Mouse (Mus musculus) MEL (cell line): ENCODE measurements around the gene Ung. TPM values are rescaled to one million over a fixed set of nuclear protein-coding genes. Genes with fewer than 3 reads are reported as not detected.

Experiments
- DNase-seq: peaks from one replicate; pipeline ENCODE4 v3.0.0; 2011; ENCODE audit warnings: low read depth, low spot score
- H3K27ac ChIP-seq: 2 replicates; pipeline ENCODE4 v1.5.1; 2012; ENCODE audit warnings: low read depth, mild to moderate bottlenecking, control low read depth, low read length, moderate library complexity; ENCODE audit not compliant: control insufficient read depth
- H3K27me3 ChIP-seq, 2 experiments: fragments of 150-350 bp in 1 of 2; sonication (generic) in 1 of 2; 2 replicates each; pipeline ENCODE4 v1.6.1; 2012; ENCODE audit warnings: low read length in 2 of 2, mild to moderate bottlenecking in 2 of 2, improper control_type of control experiment in 1 of 2, moderate library complexity in 1 of 2; ENCODE audit not compliant: insufficient read depth in 2 of 2, control insufficient read depth in 1 of 2
- H3K36me3 ChIP-seq, 2 experiments: 2 replicates each; pipeline ENCODE4 v1.6.1; 2012 to 2014; ENCODE audit warnings: low read length in 2 of 2, improper control_type of control experiment in 1 of 2, inconsistent platforms in 1 of 2, mild to moderate bottlenecking in 1 of 2; ENCODE audit not compliant: insufficient read depth in 2 of 2, control insufficient read depth in 1 of 2
- H3K4me1 ChIP-seq, 2 experiments: fragments of 150-350 bp in 1 of 2; sonication (generic) in 1 of 2; 2 replicates each; pipeline ENCODE4 v1.6.1; 2012; ENCODE audit warnings: low read length in 2 of 2, improper control_type of control experiment in 1 of 2, mild to moderate bottlenecking in 1 of 2; ENCODE audit not compliant: insufficient read depth in 2 of 2, control insufficient read depth in 1 of 2
- H3K4me3 ChIP-seq, 2 experiments: fragments of 150-350 bp in 1 of 2; sonication (generic) in 1 of 2; 2 replicates each; pipeline ENCODE4 v1.5.1; 2012; ENCODE audit warnings: low read depth in 2 of 2, low read length in 2 of 2, mild to moderate bottlenecking in 2 of 2, moderate library complexity in 2 of 2, control low read depth in 1 of 2, improper control_type of control experiment in 1 of 2; ENCODE audit not compliant: control insufficient read depth in 1 of 2, insufficient read depth in 1 of 2
- H3K79me2 ChIP-seq: 2 replicates; pipeline ENCODE4 v1.6.1; 2012; ENCODE audit warnings: mild to moderate bottlenecking, low read length, moderate library complexity; ENCODE audit not compliant: control insufficient read depth, poor library complexity, insufficient read depth
- H3K9ac ChIP-seq: 2 replicates; pipeline ENCODE4 v1.6.1; 2012; ENCODE audit warnings: low read depth, mild to moderate bottlenecking, control low read depth, low read length, moderate library complexity; ENCODE audit not compliant: control insufficient read depth, poor library complexity, severe bottlenecking
- H3K9me3 ChIP-seq: fragments of 150-350 bp; sonication (generic); replicated peaks from 2 replicates; pipeline ENCODE4 v1.6.1; 2012; ENCODE audit warnings: mild to moderate bottlenecking, low read length, improper control_type of control experiment, moderate library complexity; ENCODE audit not compliant: insufficient read depth
- BHLHE40 ChIP-seq: IDR thresholded peaks from 2 replicates; pipeline ENCODE4 v1.6.1; 2012; ENCODE audit warnings: low read depth, mild to moderate bottlenecking, inconsistent platforms, low read length, improper control_type of control experiment, borderline replicate concordance
- CHD1 ChIP-seq: IDR thresholded peaks from 2 replicates; pipeline ENCODE4 v1.6.1; 2012; ENCODE audit warnings: low read depth, mild to moderate bottlenecking, inconsistent platforms, low read length, improper control_type of control experiment
- CTCF ChIP-seq, 3 experiments: IDR thresholded peaks in 2 of 3; conservative IDR thresholded peaks in 1 of 3; 2 replicates each; pipeline ENCODE4 v1.5.1; 2011 to 2012; ENCODE audit warnings: low read length in 3 of 3, low read depth in 2 of 3, mild to moderate bottlenecking in 2 of 3, improper control_type of control experiment in 1 of 3, inconsistent platforms in 1 of 3, mixed read lengths in 1 of 3, moderate library complexity in 1 of 3; ENCODE audit not compliant: control insufficient read depth in 1 of 3, insufficient read depth in 1 of 3, poor library complexity in 1 of 3, severe bottlenecking in 1 of 3
- E2F4 ChIP-seq: IDR thresholded peaks from 2 replicates; pipeline ENCODE4 v1.6.1; 2011; ENCODE audit warnings: low read depth, low read length, improper control_type of control experiment, borderline replicate concordance
- ELF1 ChIP-seq: IDR thresholded peaks from 2 replicates; pipeline ENCODE4 v1.6.1; 2014; ENCODE audit warnings: low read depth, mild to moderate bottlenecking, inconsistent platforms, low read length, improper control_type of control experiment, moderate library complexity
- EP300 ChIP-seq, 2 experiments: IDR thresholded peaks; 2 replicates each; pipeline ENCODE4 v1.6.1; 2011; ENCODE audit warnings: improper control_type of control experiment in 2 of 2, low read length in 2 of 2, low read depth in 1 of 2, mild to moderate bottlenecking in 1 of 2
- ETS1 ChIP-seq: IDR thresholded peaks from 2 replicates; pipeline ENCODE4 v1.6.1; 2012; ENCODE audit warnings: low read depth, mild to moderate bottlenecking, inconsistent platforms, low read length, improper control_type of control experiment, moderate library complexity
- MAX ChIP-seq: IDR thresholded peaks from 2 replicates; pipeline ENCODE4 v1.6.1; 2011; ENCODE audit warnings: low read length, improper control_type of control experiment
- MAZ ChIP-seq: IDR thresholded peaks from 2 replicates; pipeline ENCODE4 v1.6.1; 2012; ENCODE audit warnings: low read depth, mild to moderate bottlenecking, inconsistent platforms, low read length, improper control_type of control experiment
- MEF2A ChIP-seq: IDR thresholded peaks from 2 replicates; pipeline ENCODE4 v1.6.1; 2014; ENCODE audit warnings: low read depth, mild to moderate bottlenecking, inconsistent platforms, low read length, improper control_type of control experiment; ENCODE audit not compliant: poor library complexity, insufficient replicate concordance, severe bottlenecking; ENCODE audit errors: extremely low read depth
- MYC ChIP-seq: IDR thresholded peaks from 2 replicates; pipeline ENCODE4 v1.6.1; 2011; ENCODE audit warnings: low read depth, mild to moderate bottlenecking, low read length, improper control_type of control experiment, moderate library complexity
- NELFE ChIP-seq: IDR thresholded peaks from 2 replicates; pipeline ENCODE4 v1.6.1; 2011; ENCODE audit warnings: low read depth, low read length, improper control_type of control experiment
- NRF1 ChIP-seq: IDR thresholded peaks from 2 replicates; pipeline ENCODE4 v1.6.1; 2014; ENCODE audit warnings: low read depth, mild to moderate bottlenecking, inconsistent platforms, low read length, improper control_type of control experiment, moderate library complexity; ENCODE audit not compliant: poor library complexity, insufficient read depth, severe bottlenecking
- POLR2A ChIP-seq, 2 experiments: IDR thresholded peaks; 2 replicates each; pipeline ENCODE4 v1.6.1; 2011 to 2012; ENCODE audit warnings: low read length in 2 of 2, mild to moderate bottlenecking in 2 of 2, control low read depth in 1 of 2, improper control_type of control experiment in 1 of 2, low read depth in 1 of 2, moderate library complexity in 1 of 2; ENCODE audit not compliant: control insufficient read depth in 1 of 2, insufficient read depth in 1 of 2, poor library complexity in 1 of 2
- POLR2AphosphoS5 ChIP-seq: IDR thresholded peaks from 2 replicates; pipeline ENCODE4 v1.6.1; 2012; ENCODE audit warnings: low read depth, borderline replicate concordance, mild to moderate bottlenecking, inconsistent platforms, low read length, moderate library complexity, mixed read lengths
- SIN3A ChIP-seq: IDR thresholded peaks from 2 replicates; pipeline ENCODE4 v1.6.1; 2012; ENCODE audit warnings: low read length, improper control_type of control experiment, inconsistent platforms
- SMC3 ChIP-seq: IDR thresholded peaks from 2 replicates; pipeline ENCODE4 v1.6.1; 2011; ENCODE audit warnings: low read depth, low read length, improper control_type of control experiment
- TAL1 ChIP-seq: IDR thresholded peaks from 2 replicates; pipeline ENCODE4 v1.6.1; 2012; ENCODE audit warnings: mild to moderate bottlenecking, inconsistent platforms, low read length, moderate library complexity, mixed read lengths
- UBTF ChIP-seq: IDR thresholded peaks from 2 replicates; pipeline ENCODE4 v1.6.1; 2012; ENCODE audit warnings: low read depth, mild to moderate bottlenecking, inconsistent platforms, low read length, improper control_type of control experiment, moderate library complexity, borderline replicate concordance; ENCODE audit not compliant: insufficient read depth
- USF1 ChIP-seq: IDR thresholded peaks from 2 replicates; pipeline ENCODE4 v1.6.1; 2014; ENCODE audit warnings: low read depth, mild to moderate bottlenecking, inconsistent platforms, low read length, improper control_type of control experiment, moderate library complexity
- USF2 ChIP-seq, 2 experiments: IDR thresholded peaks; 2 replicates each; pipeline ENCODE4 v1.6.1; 2011 to 2012; ENCODE audit warnings: improper control_type of control experiment in 2 of 2, low read length in 2 of 2, borderline replicate concordance in 1 of 2, inconsistent platforms in 1 of 2, low read depth in 1 of 2, mild to moderate bottlenecking in 1 of 2; ENCODE audit not compliant: insufficient read depth in 1 of 2
- ZC3H11A ChIP-seq: IDR thresholded peaks from 2 replicates; pipeline ENCODE4 v1.6.1; 2012; ENCODE audit warnings: low read depth, mild to moderate bottlenecking, inconsistent platforms, low read length, improper control_type of control experiment
- ZKSCAN1 ChIP-seq: IDR thresholded peaks from 2 replicates; pipeline ENCODE4 v1.6.1; 2012; ENCODE audit warnings: low read depth, mild to moderate bottlenecking, inconsistent platforms, low read length, improper control_type of control experiment, moderate library complexity
- polyA plus RNA-seq, 2 experiments: library from polyadenylated mRNA; stranded (reverse) in 1 of 2; unstranded in 1 of 2; fragments of >175 nt in 1 of 2; fragments of >200 nt in 1 of 2; gene quantifications; 2 replicates each; pipeline versions ENCODE4 v1.2.1 to v1.2.4; 2012; ENCODE audit warnings: low replicate concordance in 2 of 2, low read depth in 1 of 2; ENCODE audit not compliant: insufficient read length in 2 of 2, insufficient read depth in 1 of 2, missing spikeins in 1 of 2
- total RNA-seq: library from RNA; depleted of rRNA; stranded (reverse); fragments of 300-350 nt; gene quantifications from 2 replicates; pipeline ENCODE4 v1.2.3, GENCODE M21; 2012

Gene Ung
- total and polyA plus RNA-seq, 3 experiments = 22.1 to 62.2 TPM; not detected in 1

GRCm38 (mm10) chr5:114161424-114161823 is 31.2 kb downstream of the Ung start:
- Histone ChIP-seq H3K9me3 (no peaks in the 10 kb centered on the region), H3K79me2 (no peaks in the 10 kb centered on the region), H3K4me3 (no peak overlapping the region), H3K4me1 (peaks cover 2 to 9% of the 10 kb centered on the region in 2 experiments), H3K27ac (no peak overlapping the region), H3K27me3 (no peaks in the 10 kb centered on the region), H3K9ac (no peak overlapping the region), H3K36me3 (peaks cover 0 to 5% of the 10 kb centered on the region in 2 experiments; a peak in 2 of 4 replicates)
- TF ChIP-seq BHLHE40 (no peak), EP300 (IDR thresholded peaks at IDR 0.05; ENCODE audit: low read depth in 1 of 2, low read length in 2 of 2) (no peak), MYC (no peak), USF2 (IDR thresholded peaks at IDR 0.05; ENCODE audit: borderline replicate concordance in 1 of 2, insufficient read depth in 1 of 2, low read depth in 1 of 2, low read length in 2 of 2) (no peak), ELF1 (no peak), USF1 (no peak), MEF2A (no peak), SMC3 (no peak), SIN3A (no peak), CTCF (IDR thresholded peaks at IDR 0.05 in 2 of 3, conservative IDR thresholded peaks at IDR 0.05 in 1 of 3; ENCODE audit: control insufficient read depth in 1 of 3, insufficient read depth in 1 of 3, low read depth in 2 of 3, low read length in 3 of 3, poor library complexity in 1 of 3, severe bottlenecking in 1 of 3) (no peak), ZC3H11A (no peak), POLR2AphosphoS5 (no peak), ETS1 (no peak), E2F4 (no peak), TAL1 (no peak), MAX (no peak)
- no peak for DNase-seq

- H3K36me3 ChIP-seq = peaks cover 0 to 5% of the 10 kb centered on the region in 2 experiments; a peak in 2 of 4 replicates
- H3K4me1 ChIP-seq = peaks cover 2 to 9% of the 10 kb centered on the region in 2 experiments
- no peaks in the 10 kb centered on the region for H3K27me3 ChIP-seq
- H3K9ac ChIP-seq = peak overlapping the region; percentile 37
- TF ChIP-seq CTCF (IDR thresholded peaks at IDR 0.05 in 2 of 3, conservative IDR thresholded peaks at IDR 0.05 in 1 of 3; ENCODE audit: control insufficient read depth in 1 of 3, insufficient read depth in 1 of 3, low read depth in 2 of 3, low read length in 3 of 3, poor library complexity in 1 of 3, severe bottlenecking in 1 of 3) = peak in 2 of 3 experiments; percentile 20 to 39; a peak in 2 of 6 replicates
- TF ChIP-seq POLR2A (IDR thresholded peaks at IDR 0.05; ENCODE audit: control insufficient read depth in 1 of 2, insufficient read depth in 1 of 2, low read depth in 1 of 2, low read length in 2 of 2, poor library complexity in 1 of 2) = peak in 1 of 2 experiments; percentile 55; a peak in 2 of 4 replicates
- no peak for TF ChIP-seq ZKSCAN1
- no peak for TF ChIP-seq EP300 (IDR thresholded peaks at IDR 0.05; ENCODE audit: low read depth in 1 of 2, low read length in 2 of 2)
- TF ChIP-seq NRF1 = no peak
- no peak for TF ChIP-seq ELF1
- TF ChIP-seq NELFE = no peak
- 0 out of 2 replicates have a peak, but pooled peaks have one; percentile 7 for TF ChIP-seq SMC3
- no peak for TF ChIP-seq E2F4
- TF ChIP-seq CHD1 = no peak
- TF ChIP-seq UBTF = no peak
- TF ChIP-seq MYC = no peak
- no peak for TF ChIP-seq MAZ
- no peak for TF ChIP-seq ZC3H11A
- TF ChIP-seq, all 39 proteins: peak for 3
- peak; percentile 83 for DNase-seq
- no peaks in the 10 kb centered on the region for H3K79me2 ChIP-seq
- no peaks in the 10 kb centered on the region for H3K9me3 ChIP-seq
- peak overlapping the region; percentile 49 to 52 for H3K4me3 ChIP-seq
- peak overlapping the region; percentile 5; the same call in 1 of the 2 replicates for H3K27ac ChIP-seq
These were observed 32.1 kb downstream of the Ung start for GRCm38 (mm10) chr5:114162106-114162815.
